Mouse (Mus musculus) embryonic facial prominence, embryonic 11.5 days (tissue): ENCODE results near the gene Wipf2. TPM values are rescaled to one million over a fixed set of nuclear protein-coding genes. Genes with fewer than 3 reads are reported as not detected.
"Not testable (repeated sequence)": the region's sequence is repeated elsewhere in the genome, so short reads cannot be mapped to it uniquely, and the experiment has no call there.

Source experiments
- ATAC-seq: fragments of 200-750 bp; cut with Nextera tagmentation; replicated peaks from 2 replicates; pipeline ENCODE4 v1.8.0; 2017; ENCODE audit warnings: low read depth; ENCODE audit not compliant: insufficient number of reproducible peaks, low FRiP score, low TSS enrichment
- DNase-seq: peaks from one replicate; pipeline ENCODE4 v3.0.0-alpha.2; 2015; ENCODE audit warnings: low spot score
- H3K27ac ChIP-seq: fragments of 300-500 bp; sonication (generic); replicated peaks from 2 replicates; pipeline ENCODE4 v1.5.1; 2014; ENCODE audit warnings: mild to moderate bottlenecking, low read depth, low read length, control low read depth
- H3K27me3 ChIP-seq: fragments of 300-500 bp; sonication (generic); 2 replicates; pipeline ENCODE4 v1.6.1; 2014; ENCODE audit warnings: mild to moderate bottlenecking, low read length, moderate library complexity, mixed read lengths; ENCODE audit not compliant: control insufficient read depth, insufficient read depth
- H3K36me3 ChIP-seq: fragments of 300-500 bp; sonication (generic); replicated peaks from 2 replicates; pipeline ENCODE4 v1.6.1; 2014; ENCODE audit warnings: low read depth, mild to moderate bottlenecking, low read length, moderate library complexity, mixed read lengths; ENCODE audit not compliant: control insufficient read depth, insufficient read depth
- H3K4me1 ChIP-seq: fragments of 300-500 bp; sonication (generic); 2 replicates; pipeline ENCODE4 v1.6.1; 2014; ENCODE audit warnings: low read length, mixed read lengths; ENCODE audit not compliant: control insufficient read depth, insufficient read depth
- H3K4me2 ChIP-seq: fragments of 300-500 bp; sonication (generic); 2 replicates; pipeline ENCODE4 v1.6.1; 2014; ENCODE audit warnings: low read depth, mild to moderate bottlenecking, control low read depth, low read length, moderate library complexity
- H3K4me3 ChIP-seq: fragments of 300-500 bp; sonication (generic); 2 replicates; pipeline ENCODE4 v1.5.1; 2014; ENCODE audit warnings: low read depth, low read length, control low read depth
- H3K9ac ChIP-seq: fragments of 300-500 bp; sonication (generic); replicated peaks from 2 replicates; pipeline ENCODE4 v1.6.1; 2014; ENCODE audit warnings: mild to moderate bottlenecking, control low read depth, low read length
- H3K9me3 ChIP-seq: fragments of 300-500 bp; sonication (generic); replicated peaks from 2 replicates; pipeline ENCODE4 v1.6.1; 2016; ENCODE audit warnings: mild to moderate bottlenecking, low read length, inconsistent platforms, mixed read lengths; ENCODE audit not compliant: control insufficient read depth
- WGBS: fragments of 180-500 bp; shearing (Covaris S2); extraction: QIAGEN DNeasy Blood & Tissue Kit; methylation state at CpG from one replicate; pipeline ENCODE4 v1.1.7; 2014; 5-methylcytosine and 5-hydroxymethylcytosine counted together
- polyA plus RNA-seq: library from polyadenylated mRNA; unstranded; fragments of >200 nt; fragmentation: Nextera tagmentation; extraction: Ambion mirVana; gene quantifications from 2 replicates; pipeline ENCODE4 v1.2.1, GENCODE M21; 2014

The Wipf2 gene
- polyA plus RNA-seq, result 4.4 and 4.6 TPM in 2 replicates

DNA sequence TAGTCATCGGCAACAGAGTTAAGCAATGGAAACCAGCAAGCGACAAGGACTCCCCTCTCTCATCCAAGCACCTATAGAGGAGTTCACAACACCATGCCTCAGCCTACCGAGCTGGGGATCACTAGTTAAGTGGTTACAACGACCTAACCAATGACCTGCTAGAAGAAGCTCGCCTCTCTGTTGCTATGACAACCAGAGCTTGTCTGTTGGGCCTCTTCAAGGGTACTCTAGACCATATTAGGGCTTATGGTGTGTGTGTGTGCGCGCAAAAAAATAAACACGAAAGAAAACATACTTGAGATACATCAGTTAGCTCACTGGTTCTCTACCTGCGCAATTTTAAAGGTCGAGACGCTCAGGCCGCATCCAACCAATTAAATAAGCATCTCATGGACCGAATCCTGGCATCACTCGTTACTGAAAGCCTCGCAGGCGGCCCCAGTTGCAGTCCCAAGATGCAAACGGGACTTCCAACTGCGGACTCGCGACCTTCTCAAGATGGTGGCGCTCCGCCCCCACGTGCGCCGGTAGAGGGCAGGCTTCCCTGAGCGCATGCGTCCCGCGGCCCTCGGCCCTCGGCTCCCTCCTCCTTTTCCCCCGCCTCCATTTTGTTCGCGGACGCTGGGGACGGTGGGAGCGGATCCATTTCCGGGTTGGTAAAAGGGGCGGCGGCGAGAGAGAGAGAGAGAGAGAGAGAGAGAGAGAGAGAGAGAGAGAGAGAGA lies at the start of gene Wipf2:
Gene Wipf2 (plus strand): TSS at position 611 of the 723 bp plus-strand sequence.
- Histone ChIP-seq H3K4me1 (no peaks in the 10 kb centered on the region), H3K36me3 (no peaks in the 10 kb centered on the region), H3K9ac (peak within 1 kb of the TSS; percentile 71), H3K9me3 (no peaks in the 10 kb centered on the region), H3K27ac (peak within 1 kb of the TSS; percentile 90), H3K4me3 (peak within 1 kb of the TSS; percentile 58), H3K27me3 (no peaks in the 10 kb centered on the region), H3K4me2 (peak within 1 kb of the TSS; percentile 67)
- WGBS, result 9% methylated on average over 36 of the region's 41 CpGs
- ATAC-seq (peak; percentile 81), DNase-seq (peak; percentile 98)

DNA sequence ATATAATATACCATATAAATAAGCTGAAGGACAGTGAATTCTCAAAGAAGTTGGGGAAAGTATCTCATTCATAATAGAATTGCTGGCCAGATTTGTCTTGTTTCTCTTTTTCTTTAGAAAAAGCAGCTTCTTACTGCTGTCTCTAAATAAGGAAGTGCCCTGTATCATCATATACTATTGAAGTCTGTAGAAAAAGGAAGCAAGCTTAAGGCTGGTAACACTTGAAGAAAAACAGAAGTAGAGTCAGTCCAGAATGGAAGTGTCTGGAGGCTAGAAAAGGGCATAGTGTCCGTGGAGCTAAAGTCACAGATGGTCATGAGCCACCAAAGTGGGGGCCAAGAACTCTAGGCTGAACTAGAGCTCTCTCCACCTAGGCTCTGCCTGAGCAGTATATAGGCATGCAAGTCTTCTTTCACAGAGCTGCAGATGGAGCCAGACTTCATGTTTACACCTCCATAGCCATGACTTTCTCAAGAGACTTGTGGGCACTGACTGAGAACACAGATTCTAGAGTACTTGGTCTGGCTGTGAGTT lies 46.7 kb upstream of the Wipf2 start:
- Histone ChIP-seq H3K27me3 (no peaks in the 10 kb centered on the region), H3K36me3 (peaks cover 19% of the 10 kb centered on the region), H3K9me3 (no peaks in the 10 kb centered on the region), H3K4me1 (no peaks in the 10 kb centered on the region), H3K9ac (no peak overlapping the region), H3K27ac (no peak overlapping the region), H3K4me2 (no peak overlapping the region), H3K4me3 (no peak overlapping the region)
- DNase-seq, result no peak
- WGBS, result 90% methylated on average over 1 of the region's 1 CpGs
- ATAC-seq, result no peak

GRCm38 (mm10) chr11:98820968-98821367 lies 42.5 kb upstream of the Wipf2 start:
- 91% methylated on average over 5 of the region's 5 CpGs for WGBS
- ATAC-seq, result no peak
- Histone ChIP-seq H3K4me1 (no peaks in the 10 kb centered on the region), H3K36me3 (peaks cover 27% of the 10 kb centered on the region), H3K9ac (no peak overlapping the region), H3K4me3 (no peak overlapping the region), H3K27ac (no peak overlapping the region), H3K9me3 (no peaks in the 10 kb centered on the region), H3K4me2 (no peak overlapping the region), H3K27me3 (no peaks in the 10 kb centered on the region)
- no peak for DNase-seq

DNA sequence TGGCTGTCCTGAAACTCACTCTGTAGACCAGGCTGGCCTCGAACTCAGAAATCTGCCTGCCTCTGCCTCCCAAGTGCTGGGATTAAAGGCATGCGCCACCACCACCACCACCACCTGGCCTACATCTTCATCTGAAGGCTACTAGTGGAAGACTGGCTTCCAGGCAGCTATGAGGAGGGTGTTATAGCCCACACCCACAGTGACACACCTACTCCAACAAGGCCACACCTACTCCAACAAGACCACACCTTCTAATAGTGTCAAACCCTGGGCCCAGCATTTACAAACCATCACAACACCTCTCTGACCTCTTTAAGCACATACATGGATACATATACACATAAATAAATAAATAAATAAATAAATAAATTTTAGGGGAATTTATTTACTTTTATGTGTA lies 37.4 kb upstream of the Wipf2 start:
- H3K27me3 ChIP-seq, DNase-seq, H3K4me1 ChIP-seq, H3K4me3 ChIP-seq, H3K27ac ChIP-seq, H3K9ac ChIP-seq, H3K4me2 ChIP-seq, H3K9me3 ChIP-seq, ATAC-seq: not testable (repeated sequence)
- WGBS, result 100% methylated on average over 2 of the region's 2 CpGs
- peaks cover 32% of the 10 kb centered on the region for H3K36me3 ChIP-seq

GRCm38 (mm10) chr11:98827877-98828276 lies 35.6 kb upstream of the Wipf2 start:
- Histone ChIP-seq H3K9me3 (no peaks in the 10 kb centered on the region), H3K4me2 (no peak overlapping the region), H3K36me3 (peaks cover 29% of the 10 kb centered on the region), H3K27me3 (no peaks in the 10 kb centered on the region), H3K4me3 (no peak overlapping the region), H3K27ac (no peak overlapping the region), H3K9ac (no peak overlapping the region), H3K4me1 (no peaks in the 10 kb centered on the region)
- 87% methylated on average over 2 of the region's 2 CpGs for WGBS
- no peak for DNase-seq
- no peak for ATAC-seq

DNA sequence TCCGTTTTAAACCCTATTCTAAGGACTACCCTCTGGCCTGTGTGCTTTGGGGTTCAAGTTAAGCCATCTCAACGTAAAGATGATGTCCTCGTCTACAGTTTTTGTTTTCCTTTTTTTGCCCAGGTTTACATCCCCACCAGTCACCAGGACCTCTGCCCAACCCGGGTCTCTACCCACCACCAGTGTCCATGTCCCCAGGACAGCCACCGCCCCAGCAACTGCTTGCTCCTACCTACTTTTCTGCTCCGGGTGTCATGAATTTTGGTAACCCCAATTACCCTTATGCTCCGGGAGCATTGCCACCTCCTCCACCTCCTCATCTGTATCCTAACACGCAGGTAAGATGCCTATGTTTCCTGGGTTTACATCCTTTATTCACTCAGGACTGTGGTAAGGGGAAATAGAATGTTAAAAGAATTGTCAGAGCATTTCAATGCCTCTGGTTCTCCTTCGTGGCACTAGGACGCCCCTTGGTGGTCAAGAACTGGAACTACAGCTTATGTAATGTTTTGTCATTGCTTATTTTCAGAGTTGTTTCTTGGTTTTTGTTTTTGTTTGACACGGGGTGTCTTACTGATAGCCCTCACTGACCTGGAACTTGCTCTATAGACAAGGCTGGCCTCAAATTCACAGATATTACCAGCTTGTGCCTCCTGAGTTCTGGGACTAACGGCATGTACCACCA lies 34.2 kb upstream of the Wipf2 start:
- Histone ChIP-seq H3K36me3 (peaks cover 25% of the 10 kb centered on the region), H3K9me3 (no peaks in the 10 kb centered on the region), H3K4me1 (no peaks in the 10 kb centered on the region), H3K27ac (no peak overlapping the region), H3K4me3 (no peak overlapping the region), H3K4me2 (no peak overlapping the region), H3K27me3 (no peaks in the 10 kb centered on the region), H3K9ac (no peak overlapping the region)
- ATAC-seq (no peak), DNase-seq (peak; percentile 60)
- WGBS, result 76% methylated on average over 12 of the region's 12 CpGs

DNA sequence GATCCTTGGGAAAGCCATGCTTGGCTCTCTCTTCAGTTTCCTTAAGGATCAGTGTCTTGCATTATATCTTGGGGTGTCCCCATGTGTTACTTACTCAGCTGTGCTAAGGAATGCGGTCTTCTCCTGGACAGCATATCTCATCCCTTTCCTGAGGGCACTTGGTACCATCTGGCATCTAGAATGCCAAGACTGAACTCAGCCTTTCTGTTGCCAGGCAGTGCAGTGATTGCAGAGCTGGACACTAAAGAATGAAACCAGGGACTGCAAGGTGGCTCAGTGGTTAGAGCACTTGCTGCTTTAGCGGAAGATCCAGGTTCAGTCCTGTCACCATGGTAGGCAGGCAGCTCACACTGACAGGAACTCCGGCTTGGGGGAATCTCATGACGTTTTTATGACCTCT lies 33.6 kb upstream of the Wipf2 start:
- Histone ChIP-seq H3K4me2 (no peak overlapping the region), H3K9me3 (no peaks in the 10 kb centered on the region), H3K4me3 (no peak overlapping the region), H3K9ac (no peak overlapping the region), H3K36me3 (peaks cover 25% of the 10 kb centered on the region), H3K27me3 (no peaks in the 10 kb centered on the region), H3K4me1 (no peaks in the 10 kb centered on the region), H3K27ac (no peak overlapping the region)
- 72% methylated on average over 4 of the region's 4 CpGs for WGBS
- DNase-seq (no peak), ATAC-seq (no peak)

- H3K27me3 ChIP-seq, result peaks cover 2% of the 10 kb centered on the region
- H3K9ac ChIP-seq, result no peak overlapping the region
- ATAC-seq, result no peak
- no peak overlapping the region for H3K4me3 ChIP-seq
- H3K9me3 ChIP-seq, result no peaks in the 10 kb centered on the region
- no peak overlapping the region for H3K27ac ChIP-seq
- no peak overlapping the region for H3K4me2 ChIP-seq
- WGBS, result 48% methylated on average over 5 of the region's 5 CpGs
- no peak for DNase-seq
- peaks cover 7% of the 10 kb centered on the region for H3K36me3 ChIP-seq
- H3K4me1 ChIP-seq, result no peaks in the 10 kb centered on the region; the same call in 1 of the 2 replicates
Observed at GRCm38 (mm10) chr11:98835296-98835695, 28.1 kb upstream of the Wipf2 start.
